Mouse (Mus musculus): Measurements from ENCODE around the gene F11r.

F11r gene

GRCm38 (mm10) chr1:171437264-171438013 lies at the start of gene F11r:
TSS of gene F11r (plus strand) at chr1:171437535.
- peak; percentile 97 to 98 for DNase-seq

GRCm38 (mm10) chr1:171388376-171389102 lies 48.8 kb upstream of the F11r start, which contains the start of gene Arhgap30:
TSS of gene Arhgap30 (plus strand) at chr1:171388954.
- peak; percentile 78 to 85 for DNase-seq

DNA sequence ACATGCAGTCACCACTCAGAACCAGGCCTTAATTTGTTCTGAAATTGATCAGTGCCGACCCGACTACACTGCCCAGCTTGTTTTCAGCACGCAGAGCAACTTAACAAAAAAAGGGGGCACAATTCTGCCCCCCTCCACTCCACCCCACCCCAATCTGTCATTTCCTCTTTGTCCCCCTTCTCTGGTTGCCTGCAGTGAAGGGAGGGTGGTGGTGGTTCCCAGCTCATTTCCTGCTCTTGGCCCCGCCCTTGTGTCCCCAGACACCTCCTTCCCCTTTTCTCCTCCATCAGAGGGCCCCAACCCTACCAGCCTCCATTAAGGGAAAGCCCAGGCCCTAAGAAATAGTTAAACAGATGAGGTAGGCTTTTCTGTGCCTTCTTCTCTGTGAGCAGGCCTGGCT lies 47.2 kb upstream of the F11r start:
- peak; percentile 63 to 71 for DNase-seq

- DNase-seq: no peak
These were observed 35.5 kb upstream of the F11r start for GRCm38 (mm10) chr1:171401821-171402220.

DNA sequence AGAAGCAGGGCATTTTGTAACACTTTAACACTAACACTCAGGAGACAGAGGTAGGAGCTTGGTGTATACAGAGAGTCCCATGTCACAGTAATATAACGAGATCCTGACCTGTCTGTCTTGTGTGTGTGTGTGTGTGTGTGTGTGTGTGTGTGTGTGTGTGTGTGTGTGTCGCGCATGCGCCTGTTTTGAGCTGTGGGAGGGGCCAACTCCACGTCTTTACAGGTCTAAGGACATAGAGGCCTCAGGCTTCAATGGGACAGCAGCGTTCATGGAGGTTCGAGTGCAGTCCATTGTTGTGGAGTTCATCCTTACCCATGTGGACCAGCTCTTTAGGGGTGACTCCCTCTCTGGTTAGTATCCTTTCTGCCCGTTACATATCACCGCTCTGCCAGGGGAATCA lies 34.3 kb upstream of the F11r start:
- no peak for DNase-seq

DNA sequence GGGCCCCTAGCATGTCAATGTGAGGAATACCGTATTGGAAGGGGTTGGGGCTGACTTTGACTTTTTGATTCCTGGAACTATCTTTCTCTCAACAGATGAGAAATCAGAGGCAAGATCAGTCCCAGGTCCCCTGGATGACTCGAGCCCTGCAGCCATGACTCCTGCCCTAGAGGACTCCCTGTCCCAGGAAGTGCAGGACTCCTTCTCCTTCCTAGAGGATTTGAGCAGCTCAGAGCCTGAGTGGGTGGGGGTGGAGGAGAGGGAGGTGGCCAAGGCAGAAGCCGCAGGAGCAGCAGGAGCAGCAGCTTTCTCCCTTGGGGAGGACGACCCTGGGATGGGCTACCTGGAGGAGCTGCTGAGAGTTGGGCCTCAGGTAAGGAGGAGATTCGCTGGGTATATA lies 30.1 kb upstream of the F11r start:
- DNase-seq: no peak

DNA sequence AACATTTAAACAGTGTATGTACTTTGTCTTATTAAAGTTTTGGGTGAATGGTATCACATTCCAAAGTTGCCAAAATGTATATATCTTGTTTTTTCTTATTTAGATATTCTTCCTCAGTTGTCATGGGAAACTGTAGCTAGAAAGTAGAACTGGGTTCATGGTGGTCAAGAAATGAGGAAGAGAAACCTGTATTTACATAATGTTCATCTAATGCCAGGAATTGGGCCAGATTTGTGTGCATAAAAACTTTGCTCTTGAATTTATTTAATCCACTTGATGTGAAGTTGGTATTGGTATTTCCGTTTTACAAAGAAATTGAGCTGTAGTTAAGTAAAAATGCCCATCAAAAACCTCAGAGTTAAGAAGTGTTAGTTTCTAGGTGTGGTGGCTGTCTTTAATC lies 27.1 kb upstream of the F11r start:
- no peak for DNase-seq

GRCm38 (mm10) chr1:171410947-171411484 lies 26.3 kb upstream of the F11r start, which contains the start of gene Usf1:
TSS of gene Usf1 (plus strand) at chr1:171411313.
- DNase-seq: peak; percentile 95

DNA sequence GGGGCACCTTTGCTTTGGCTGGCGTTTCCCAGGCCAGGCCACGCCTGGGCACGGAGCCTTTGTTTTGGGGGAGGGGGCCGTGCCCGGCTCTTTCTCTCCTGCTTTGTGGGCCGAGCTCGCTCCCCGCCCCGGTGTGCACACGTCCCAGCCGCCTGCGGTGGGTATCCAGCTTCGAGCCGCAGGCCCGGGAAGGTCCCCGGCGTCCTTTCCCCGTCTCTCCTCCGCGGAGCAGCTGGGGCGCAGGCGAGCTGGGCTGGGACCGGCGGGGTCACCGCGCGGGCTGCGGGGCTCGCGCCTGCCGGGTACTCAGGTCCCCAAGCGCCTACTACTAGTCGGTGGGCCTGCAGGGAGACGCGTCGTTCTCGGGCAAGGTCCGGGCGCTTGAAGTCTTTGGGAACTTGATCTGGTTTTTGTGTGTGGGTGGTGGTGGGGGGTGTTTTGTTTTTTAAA lies 25.8 kb upstream of the F11r start:
- DNase-seq: no peak

DNA sequence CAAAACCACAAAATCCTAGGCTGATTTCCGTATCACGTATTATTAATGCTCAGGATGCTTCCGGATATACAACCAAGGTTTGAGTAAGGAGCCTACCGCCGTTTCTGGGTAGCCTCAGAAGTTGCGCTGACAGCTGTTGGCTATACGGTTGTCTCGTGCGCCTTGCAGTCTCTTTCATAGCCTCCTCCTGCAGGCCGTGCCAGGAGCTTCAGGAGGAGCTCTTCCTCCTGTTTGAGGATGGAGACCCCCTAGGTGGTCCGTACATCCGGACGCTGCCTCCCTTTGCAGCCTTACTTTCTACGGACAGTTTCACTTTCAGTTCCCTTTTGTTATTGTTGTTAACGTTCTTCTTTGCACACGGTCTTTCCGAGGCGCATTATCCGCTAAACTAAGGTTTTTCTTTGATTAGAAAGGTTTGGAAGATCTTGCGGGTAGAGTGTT lies 25.3 kb upstream of the F11r start:
- peak; percentile 29 to 34 for DNase-seq

DNA sequence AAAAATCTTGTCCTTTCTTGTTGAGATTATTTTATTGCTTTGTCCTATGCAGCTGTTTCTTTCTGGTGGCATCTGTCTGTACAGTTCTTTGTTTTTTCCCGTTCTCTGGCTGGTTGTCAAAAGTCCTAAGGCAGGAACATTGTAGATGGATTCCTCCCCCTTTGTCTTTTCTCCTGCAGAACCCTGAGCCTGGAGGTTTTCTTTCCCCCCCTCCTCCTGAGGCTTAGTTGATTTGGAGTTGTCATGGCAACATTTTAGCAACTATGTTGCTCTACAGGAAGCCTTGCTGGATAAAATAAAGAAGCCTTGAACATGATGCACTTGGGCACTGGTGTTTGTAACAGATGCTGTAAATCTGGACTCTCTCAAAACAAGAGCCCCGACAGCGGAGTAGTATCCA lies 24.9 kb upstream of the F11r start:
- no peak for DNase-seq

GRCm38 (mm10) chr1:171413608-171414007 lies 23.7 kb upstream of the F11r start:
- DNase-seq: no peak

GRCm38 (mm10) chr1:171418660-171419059 lies 18.7 kb upstream of the F11r start, which contains the start of gene Tstd1:
TSS of gene Tstd1 (plus strand) at chr1:171418872.
- no peak for DNase-seq

DNA sequence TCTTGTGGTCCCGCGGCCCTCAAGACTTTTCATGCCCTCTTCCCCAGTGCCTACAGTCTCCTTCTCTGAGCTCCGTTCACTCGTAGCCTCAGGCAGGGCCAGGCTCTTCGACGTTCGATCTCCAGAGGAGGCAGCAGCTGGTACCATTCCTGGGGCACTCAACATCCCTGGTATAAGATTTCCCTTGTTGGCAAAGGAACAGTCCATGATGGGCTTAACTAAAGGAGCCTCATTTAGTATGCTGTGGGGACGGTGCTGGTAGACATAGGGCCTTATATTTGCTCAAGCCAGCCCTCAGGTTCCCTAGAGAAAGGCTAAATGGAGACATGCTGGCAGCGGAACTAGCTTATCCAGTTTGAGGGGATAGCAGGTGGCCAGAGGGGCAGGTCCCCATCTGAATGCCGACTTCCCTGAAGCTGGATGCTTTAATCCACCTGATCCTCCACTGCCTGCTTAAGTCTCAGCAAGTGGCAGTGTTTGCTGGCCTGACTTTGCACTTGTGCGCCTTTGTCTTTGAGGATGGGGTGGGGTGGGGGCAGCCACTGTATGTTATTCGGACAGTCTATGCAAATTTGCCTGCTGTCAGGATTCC lies 17.9 kb upstream of the F11r start:
- DNase-seq: peak; percentile 53 to 66

- DNase-seq: no peak
These were observed 17.4 kb upstream of the F11r start for GRCm38 (mm10) chr1:171419905-171420304.

DNA sequence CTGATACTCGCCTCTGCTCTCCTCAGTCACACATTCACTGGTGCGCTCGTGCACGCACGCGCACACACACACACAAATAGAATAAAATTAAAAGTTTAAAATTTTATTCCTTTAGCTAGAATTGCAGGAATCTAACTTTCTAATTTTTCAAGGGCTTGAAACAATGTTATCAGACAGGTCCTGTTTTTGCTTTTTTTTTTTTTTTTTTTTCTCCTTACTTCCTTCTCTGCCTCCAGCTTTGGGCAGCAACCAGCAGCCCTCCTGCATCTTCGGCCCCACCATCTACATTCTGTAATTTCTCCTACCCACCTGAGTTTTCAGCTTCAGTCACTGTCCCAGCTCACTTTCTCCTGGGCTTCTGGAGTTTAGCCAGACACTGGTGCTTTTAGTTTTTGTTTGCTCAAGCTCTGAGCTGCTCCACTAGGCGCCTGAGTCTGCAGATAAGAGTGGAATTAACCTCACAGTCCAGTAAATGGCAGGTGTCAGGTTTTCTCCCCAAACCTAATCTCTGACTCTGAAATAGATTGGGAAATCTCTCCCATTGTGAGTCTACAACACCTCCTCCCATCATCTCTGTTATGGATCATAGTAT lies 14.7 kb upstream of the F11r start:
- peak in 1 of 2 experiments; percentile 42 for DNase-seq

DNA sequence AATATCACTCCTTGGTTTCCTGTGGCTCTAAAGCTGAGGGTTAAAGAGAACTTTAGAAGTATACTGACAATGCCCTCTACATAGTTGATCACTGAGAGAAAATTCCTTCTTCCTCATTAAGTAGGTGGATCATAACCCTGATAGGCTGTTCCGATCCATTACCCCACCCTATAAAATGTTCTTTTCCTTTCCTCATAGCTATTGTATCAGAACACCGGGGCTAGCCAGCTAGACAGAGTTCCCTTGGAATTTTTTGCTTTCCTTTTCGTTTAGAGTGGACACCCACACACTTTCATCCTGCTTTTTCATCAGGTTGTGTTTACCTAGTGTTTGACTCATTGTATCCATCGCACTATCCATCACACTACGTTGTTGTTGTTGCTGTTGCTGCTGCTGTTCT lies 12.7 kb upstream of the F11r start:
- DNase-seq: no peak

GRCm38 (mm10) chr1:171425126-171425525 lies 12.2 kb upstream of the F11r start:
- DNase-seq: peak in 1 of 2 experiments; percentile 31

- no peak for DNase-seq
These were observed 5.2 kb upstream of the F11r start for GRCm38 (mm10) chr1:171432158-171432557.

DNA sequence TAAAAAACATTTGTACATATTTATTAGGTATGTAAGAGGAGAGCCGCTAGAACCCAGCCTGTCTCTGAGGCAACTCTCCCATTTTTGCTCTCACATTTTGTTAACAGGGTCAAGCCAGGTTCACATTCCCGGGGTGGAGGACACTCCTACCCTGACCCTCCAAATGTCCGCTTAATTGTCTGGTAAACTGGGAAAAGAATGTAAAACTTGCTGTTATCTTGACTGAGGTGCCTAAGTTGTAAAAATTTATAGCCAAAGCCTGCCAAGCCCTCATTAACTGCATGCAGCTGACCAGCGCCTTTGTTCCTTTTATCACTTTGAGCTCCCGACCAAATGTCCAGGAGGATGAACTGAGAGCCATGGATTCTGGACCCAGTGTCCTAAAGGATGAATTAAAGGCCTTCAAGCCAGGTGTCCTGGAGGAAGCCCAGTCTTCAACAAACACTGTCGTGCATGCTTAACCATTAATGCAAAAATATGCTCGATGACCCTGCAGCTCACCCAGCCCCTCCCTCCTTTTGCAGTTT lies 2.0 kb upstream of the F11r start:
- DNase-seq: no peak

GRCm38 (mm10) chr1:171435974-171436373 lies 1.4 kb upstream of the F11r start:
- no peak for DNase-seq

- no peak for DNase-seq
These were observed 807 bp downstream of the F11r start for GRCm38 (mm10) chr1:171438014-171438670.

Measured in lung, adult 18-20 months (tissue).